In genomic region chr17:28553040-28553793, GRCm38 (mm10) we compare ENCODE assay signal across 8 mouse cellular contexts. TPM values are rescaled to one million over a fixed set of nuclear protein-coding genes. Genes with fewer than 3 reads are reported as not detected.
DNase-seq lines count a peak whose midpoint lies in the region; ATAC-seq lines count a peak whose summit lies in the region.

No protein-coding gene starts in this region.

- no peak for ATAC-seq in hindbrain, embryonic 13.5 days (ENCODE audit: low FRiP score)
- ATAC-seq in embryonic facial prominence, embryonic 13.5 days (ENCODE audit: insufficient number of reproducible peaks, insufficient read depth, low FRiP score, low TSS enrichment, low read depth), result peak; percentile 56; the same call in 1 of the 2 replicates
- peak; percentile 72 to 75 for ATAC-seq in hematopoietic stem cell, adult 5-6 weeks (replicated peaks in 1 of 2; ENCODE audit: insufficient read depth in 1 of 2, low FRiP score in 2 of 2, low TSS enrichment in 1 of 2, low read depth in 1 of 2, poor library complexity in 2 of 2, severe bottlenecking in 2 of 2)

- no peak overlapping the region for H3K9ac ChIP-seq in hindbrain, embryonic 13.5 days
- H3K9ac ChIP-seq in embryonic facial prominence, embryonic 13.5 days, result no peak overlapping the region

- peaks cover 41% of the 10 kb centered on the region for H3K4me1 ChIP-seq in hindbrain, embryonic 10.5 days (replicated peaks)
- 0 out of 2 replicates have a peak, but pooled peaks cover 4% of the 10 kb centered on the region for H3K4me1 ChIP-seq in hindbrain, embryonic 13.5 days (replicated peaks)
- H3K4me1 ChIP-seq in embryonic facial prominence, embryonic 13.5 days, result peaks cover 43% of the 10 kb centered on the region

- peak; percentile 84 for DNase-seq in hindbrain, embryonic 10.5 days (ENCODE audit: low spot score)
- DNase-seq in adrenal gland, postnatal 14 days, result peak; percentile 85
- DNase-seq in left cerebral cortex, postnatal 25 days (ENCODE audit: low spot score in 2 of 2), result peak; percentile 42 to 78
- DNase-seq in natural killer cell, adult 2 months (ENCODE audit: low spot score in 2 of 2), result peak; percentile 30 to 73
- DNase-seq in testis, postnatal 14 days (ENCODE audit: low spot score), result peak; percentile 43

- H3K36me3 ChIP-seq in hindbrain, embryonic 10.5 days, result no peaks in the 10 kb centered on the region
- no peaks in the 10 kb centered on the region for H3K36me3 ChIP-seq in hindbrain, embryonic 13.5 days
- no peaks in the 10 kb centered on the region for H3K36me3 ChIP-seq in embryonic facial prominence, embryonic 13.5 days

- H3K9me3 ChIP-seq in hindbrain, embryonic 10.5 days, result no peaks in the 10 kb centered on the region
- H3K9me3 ChIP-seq in hindbrain, embryonic 13.5 days, result no peaks in the 10 kb centered on the region
- no peaks in the 10 kb centered on the region for H3K9me3 ChIP-seq in embryonic facial prominence, embryonic 13.5 days

- 0 out of 2 replicates have a peak overlapping the region, but pooled peaks have one; percentile 6 for H3K4me3 ChIP-seq in hindbrain, embryonic 10.5 days
- no peak overlapping the region for H3K4me3 ChIP-seq in hindbrain, embryonic 13.5 days
- no peak overlapping the region for H3K4me3 ChIP-seq in embryonic facial prominence, embryonic 13.5 days

- no peak overlapping the region for H3K27ac ChIP-seq in hindbrain, embryonic 10.5 days
- H3K27ac ChIP-seq in hindbrain, embryonic 13.5 days, result no peak overlapping the region
- H3K27ac ChIP-seq in embryonic facial prominence, embryonic 13.5 days, result peak overlapping the region; percentile 62

- intact Hi-C loops in left cerebral cortex, postnatal 25 days (cut with DNase I), result no loop called here

- H3K27me3 ChIP-seq in hindbrain, embryonic 10.5 days (ENCODE audit: insufficient read depth, poor library complexity, severe bottlenecking), result no peaks in the 10 kb centered on the region
- no peaks in the 10 kb centered on the region for H3K27me3 ChIP-seq in hindbrain, embryonic 13.5 days
- H3K27me3 ChIP-seq in embryonic facial prominence, embryonic 13.5 days, result no peaks in the 10 kb centered on the region; the same call in 1 of the 2 replicates

- 5% methylated on average over 14 of the region's 14 CpGs for WGBS in hindbrain, embryonic 10.5 days
- 7% methylated on average over 14 of the region's 14 CpGs for WGBS in hindbrain, embryonic 13.5 days
- WGBS in embryonic facial prominence, embryonic 13.5 days, result 1% methylated on average over 14 of the region's 14 CpGs

- no peak overlapping the region for H3K4me2 ChIP-seq in hindbrain, embryonic 13.5 days
- peak overlapping the region; percentile 34 for H3K4me2 ChIP-seq in embryonic facial prominence, embryonic 13.5 days

RNA-seq across cellular contexts. Expression of gene Clpsl2, which starts 4.0 kb away (rescaled TPM):
- polyA plus RNA-seq in hindbrain, embryonic 10.5 days (2016; fragmentation: Nextera tagmentation; extraction: Ambion mirVana), result not detected in 2 replicates
- not detected in 2 replicates for polyA plus RNA-seq in hindbrain, embryonic 13.5 days (2015; fragmentation: Nextera tagmentation; extraction: Ambion mirVana)
- total RNA-seq in adrenal gland, postnatal 14 days (2021), result not detected in 2 replicates
- polyA plus RNA-seq in embryonic facial prominence, embryonic 13.5 days (2015; fragmentation: Nextera tagmentation; extraction: Ambion mirVana), result not detected in 2 replicates
- total RNA-seq in hematopoietic stem cell, adult 5-6 weeks (2017), result not detected in 2 replicates
- not detected for total RNA-seq in left cerebral cortex, postnatal 25 days (2021)

RNA-seq across cellular contexts. Expression of gene Clps, which starts 7.3 kb away (rescaled TPM):
- polyA plus RNA-seq in hindbrain, embryonic 10.5 days (2016; fragmentation: Nextera tagmentation; extraction: Ambion mirVana), result not detected in 2 replicates
- polyA plus RNA-seq in hindbrain, embryonic 13.5 days (2015; fragmentation: Nextera tagmentation; extraction: Ambion mirVana), result 0.58 TPM in 1 of 2 replicates, not detected in the other
- total RNA-seq in adrenal gland, postnatal 14 days (2021), result not detected in 2 replicates
- polyA plus RNA-seq in embryonic facial prominence, embryonic 13.5 days (2015; fragmentation: Nextera tagmentation; extraction: Ambion mirVana), result 1.3 TPM in 1 of 2 replicates, not detected in the other
- total RNA-seq in hematopoietic stem cell, adult 5-6 weeks (2017), result not detected in 2 replicates
- not detected for total RNA-seq in left cerebral cortex, postnatal 25 days (2021)

RNA-seq across cellular contexts. Expression of gene Lhfpl5, which starts 22.2 kb away (rescaled TPM):
- 1.9 and 2.1 TPM in 2 replicates for polyA plus RNA-seq in hindbrain, embryonic 10.5 days (2016; fragmentation: Nextera tagmentation; extraction: Ambion mirVana)
- polyA plus RNA-seq in hindbrain, embryonic 13.5 days (2015; fragmentation: Nextera tagmentation; extraction: Ambion mirVana), result 6.4 and 7.2 TPM in 2 replicates
- 1.7 and 3.3 TPM in 2 replicates for total RNA-seq in adrenal gland, postnatal 14 days (2021)
- polyA plus RNA-seq in embryonic facial prominence, embryonic 13.5 days (2015; fragmentation: Nextera tagmentation; extraction: Ambion mirVana), result 0.50 and 0.76 TPM in 2 replicates
- total RNA-seq in hematopoietic stem cell, adult 5-6 weeks (2017), result 0.13 TPM in 1 of 2 replicates, not detected in the other
- total RNA-seq in left cerebral cortex, postnatal 25 days (2021), result 1 to 10 TPM; 1.4 to 2.8 TPM

RNA-seq across cellular contexts. Expression of gene Armc12, which starts 22.6 kb away (rescaled TPM):
- polyA plus RNA-seq in hindbrain, embryonic 10.5 days (2016; fragmentation: Nextera tagmentation; extraction: Ambion mirVana), result not detected in 2 replicates
- not detected in 2 replicates for polyA plus RNA-seq in hindbrain, embryonic 13.5 days (2015; fragmentation: Nextera tagmentation; extraction: Ambion mirVana)
- not detected in 2 replicates for total RNA-seq in adrenal gland, postnatal 14 days (2021)
- polyA plus RNA-seq in embryonic facial prominence, embryonic 13.5 days (2015; fragmentation: Nextera tagmentation; extraction: Ambion mirVana), result not detected in 2 replicates
- not detected in 2 replicates for total RNA-seq in hematopoietic stem cell, adult 5-6 weeks (2017)
- total RNA-seq in left cerebral cortex, postnatal 25 days (2021), result not detected

RNA-seq across cellular contexts. Expression of gene Fkbp5, which starts 35.9 kb away (rescaled TPM):
- polyA plus RNA-seq in hindbrain, embryonic 10.5 days (2016; fragmentation: Nextera tagmentation; extraction: Ambion mirVana), result 34.3 and 37.9 TPM in 2 replicates
- polyA plus RNA-seq in hindbrain, embryonic 13.5 days (2015; fragmentation: Nextera tagmentation; extraction: Ambion mirVana), result 24.8 and 27.2 TPM in 2 replicates
- total RNA-seq in adrenal gland, postnatal 14 days (2021), result 73.0 and 118 TPM in 2 replicates
- polyA plus RNA-seq in embryonic facial prominence, embryonic 13.5 days (2015; fragmentation: Nextera tagmentation; extraction: Ambion mirVana), result 23.3 and 24.5 TPM in 2 replicates
- 46.6 and 47.5 TPM in 2 replicates for total RNA-seq in hematopoietic stem cell, adult 5-6 weeks (2017)
- 10 to 100 TPM; 46.4 to 53.2 TPM for total RNA-seq in left cerebral cortex, postnatal 25 days (2021)
